Mouse (Mus musculus): ENCODE measurements around the gene Fam20c. TPM values are rescaled to one million over a fixed set of nuclear protein-coding genes. Genes with fewer than 3 reads are reported as not detected.
A peak's percentile ranks its signal among the peaks of the same experiment; 100 is the strongest.

The Fam20c gene
- polyA plus RNA-seq, 1 experiment from 2014 or later: 4.0 TPM

DNA sequence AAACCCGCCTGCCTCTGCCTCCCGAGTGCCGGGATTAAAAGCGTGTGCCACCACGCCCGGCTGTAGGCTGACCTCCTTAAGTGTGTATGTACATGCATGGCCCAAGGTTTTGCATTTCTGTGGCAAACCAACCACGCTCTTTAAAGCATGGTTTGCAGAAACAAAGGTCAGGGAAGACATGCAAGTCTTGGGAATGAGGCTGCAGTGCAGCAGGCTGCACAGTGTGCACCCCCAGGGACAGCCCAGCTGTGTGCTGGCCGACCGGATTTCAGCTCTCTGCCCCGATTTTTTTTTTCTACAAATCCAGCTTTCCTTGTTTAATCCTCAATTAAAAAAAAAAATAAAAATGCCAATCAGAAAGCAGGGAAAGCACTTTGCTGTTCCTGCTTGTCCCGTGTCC is 13.3 kb downstream of the Fam20c start:
- no peak overlapping the region for H3K27ac ChIP-seq (ENCODE audit: low read length)
- H3K36me3 ChIP-seq (ENCODE audit: control insufficient read depth, insufficient read depth, low read length): no peaks in the 10 kb centered on the region
- H3K4me1 ChIP-seq (replicated peaks; ENCODE audit: control insufficient read depth, insufficient read depth, low read length): peaks cover 4% of the 10 kb centered on the region; the same call in 1 of the 2 replicates
- no peak overlapping the region for H3K4me2 ChIP-seq (ENCODE audit: low read depth, low read length)
- H3K27me3 ChIP-seq (ENCODE audit: control insufficient read depth, insufficient read depth, low read depth, low read length): no peaks in the 10 kb centered on the region
- no peak for ATAC-seq (ENCODE audit: low read depth)
- WGBS: 84% methylated on average over 11 of the region's 11 CpGs
- no peak overlapping the region for H3K9ac ChIP-seq (ENCODE audit: low read length)
- H3K4me3 ChIP-seq (ENCODE audit: low read length): no peak overlapping the region
- no peaks in the 10 kb centered on the region for H3K9me3 ChIP-seq (ENCODE audit: control insufficient read depth, low read length)

DNA sequence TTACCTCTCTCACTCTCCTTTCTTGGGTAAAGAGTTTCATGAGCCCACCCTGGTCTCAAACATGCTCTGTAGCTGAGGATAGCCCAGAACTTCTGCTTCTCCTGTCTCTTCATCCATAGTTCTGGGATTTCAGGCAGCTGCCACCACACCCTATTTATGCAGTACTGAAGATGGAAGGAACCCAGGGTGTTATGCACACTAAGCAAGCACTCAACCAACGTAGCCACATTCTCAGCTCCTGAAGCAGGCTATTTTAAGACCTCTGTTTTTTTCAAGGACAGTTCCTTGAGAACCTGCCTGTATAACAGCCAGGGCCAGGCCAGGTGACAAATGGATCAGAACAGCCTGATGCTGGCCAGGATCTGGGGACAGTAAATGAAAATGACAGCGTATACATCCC is 14.4 kb downstream of the Fam20c start:
- H3K4me1 ChIP-seq (replicated peaks; ENCODE audit: control insufficient read depth, insufficient read depth, low read length): peaks cover 4% of the 10 kb centered on the region; the same call in 1 of the 2 replicates
- no peaks in the 10 kb centered on the region for H3K9me3 ChIP-seq (ENCODE audit: control insufficient read depth, low read length)
- H3K4me3 ChIP-seq (ENCODE audit: low read length): no peak overlapping the region
- H3K27me3 ChIP-seq (ENCODE audit: control insufficient read depth, insufficient read depth, low read depth, low read length): no peaks in the 10 kb centered on the region
- peak; percentile 55; the same call in 1 of the 2 replicates for ATAC-seq (ENCODE audit: low read depth)
- H3K27ac ChIP-seq (ENCODE audit: low read length): no peak overlapping the region
- no peaks in the 10 kb centered on the region for H3K36me3 ChIP-seq (ENCODE audit: control insufficient read depth, insufficient read depth, low read length)
- H3K9ac ChIP-seq (ENCODE audit: low read length): no peak overlapping the region
- WGBS: 54% methylated on average over 2 of the region's 2 CpGs
- H3K4me2 ChIP-seq (ENCODE audit: low read depth, low read length): no peak overlapping the region

DNA sequence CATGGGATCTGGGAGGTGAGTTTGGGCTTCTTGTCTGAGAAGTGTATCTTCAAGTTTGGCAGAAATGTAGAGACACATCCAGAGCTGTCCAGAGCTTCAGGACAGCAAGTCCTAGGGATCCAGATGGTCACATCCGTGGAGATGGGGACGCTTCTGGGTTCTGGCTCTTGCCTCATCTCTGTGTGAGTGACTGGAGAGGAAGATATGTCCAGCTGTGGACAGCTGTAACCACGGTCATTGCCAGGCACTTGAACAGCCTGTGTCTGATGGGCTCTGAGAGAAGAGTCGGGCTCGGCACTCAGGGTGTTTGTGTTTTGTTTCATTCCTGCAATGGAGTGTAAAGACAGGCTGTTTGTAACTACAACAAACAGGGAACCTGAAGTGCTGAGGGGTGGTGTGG is 14.8 kb downstream of the Fam20c start:
- Histone ChIP-seq H3K9me3 (ENCODE audit: control insufficient read depth, low read length) (no peaks in the 10 kb centered on the region), H3K4me3 (ENCODE audit: low read length) (no peak overlapping the region), H3K4me1 (replicated peaks; ENCODE audit: control insufficient read depth, insufficient read depth, low read length) (peaks cover 4% of the 10 kb centered on the region; the same call in 1 of the 2 replicates), H3K27ac (ENCODE audit: low read length) (no peak overlapping the region), H3K4me2 (ENCODE audit: low read depth, low read length) (no peak overlapping the region), H3K27me3 (ENCODE audit: control insufficient read depth, insufficient read depth, low read depth, low read length) (no peaks in the 10 kb centered on the region), H3K36me3 (ENCODE audit: control insufficient read depth, insufficient read depth, low read length) (no peaks in the 10 kb centered on the region), H3K9ac (ENCODE audit: low read length) (no peak overlapping the region)
- peak; percentile 88 for ATAC-seq (ENCODE audit: low read depth)
- 44% methylated on average over 5 of the region's 5 CpGs for WGBS

DNA sequence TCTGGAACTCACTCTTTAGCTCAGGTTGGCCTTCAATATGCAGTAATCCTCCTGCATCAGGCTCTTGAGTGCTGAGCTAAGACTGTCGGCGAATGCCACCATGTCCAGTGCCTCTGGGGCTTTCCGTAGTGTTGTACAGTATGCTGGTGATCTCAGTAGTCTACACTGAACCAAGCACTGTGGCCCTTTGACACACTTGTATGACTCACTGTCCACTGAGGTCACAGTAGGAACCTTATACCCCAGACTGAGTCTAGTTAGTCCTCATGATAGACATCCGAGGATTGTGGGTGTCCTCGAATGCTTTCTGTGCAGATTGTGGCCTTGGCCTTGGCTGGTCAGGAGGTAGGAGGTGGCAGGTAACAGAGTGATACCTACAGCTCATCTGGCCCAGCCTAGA is 20.8 kb downstream of the Fam20c start:
- no peaks in the 10 kb centered on the region for H3K9me3 ChIP-seq (ENCODE audit: control insufficient read depth, low read length)
- no peak overlapping the region for H3K4me2 ChIP-seq (ENCODE audit: low read depth, low read length)
- H3K27ac ChIP-seq (ENCODE audit: low read length): no peak overlapping the region
- 93% methylated on average over 5 of the region's 5 CpGs for WGBS
- H3K36me3 ChIP-seq (ENCODE audit: control insufficient read depth, insufficient read depth, low read length): no peaks in the 10 kb centered on the region
- H3K9ac ChIP-seq (ENCODE audit: low read length): no peak overlapping the region
- no peak for ATAC-seq (ENCODE audit: low read depth)
- no peaks in the 10 kb centered on the region for H3K27me3 ChIP-seq (ENCODE audit: control insufficient read depth, insufficient read depth, low read depth, low read length)
- 0 out of 2 replicates have a peak, but pooled peaks cover 3% of the 10 kb centered on the region for H3K4me1 ChIP-seq (replicated peaks; ENCODE audit: control insufficient read depth, insufficient read depth, low read length)
- H3K4me3 ChIP-seq (ENCODE audit: low read length): no peak overlapping the region

DNA sequence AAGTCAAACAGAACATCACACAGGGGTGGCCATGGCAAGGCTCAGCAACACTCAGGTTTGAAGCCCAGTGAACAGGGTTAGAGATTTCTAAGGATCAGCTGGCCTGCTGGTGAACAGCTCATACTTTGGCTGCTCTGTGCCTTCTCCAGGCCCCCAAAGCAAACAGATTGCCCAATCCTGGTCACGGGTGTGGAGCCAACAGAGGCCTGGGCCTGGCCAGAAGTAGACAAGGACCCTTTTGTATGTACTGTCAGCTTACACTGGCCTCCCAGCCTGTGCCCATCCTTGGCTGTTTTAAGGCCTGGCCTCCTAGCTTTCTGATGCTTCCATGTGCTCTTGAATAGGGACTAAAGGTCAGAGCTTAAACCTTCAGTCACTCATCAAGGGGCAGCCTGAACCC is 22.0 kb downstream of the Fam20c start:
- H3K9ac ChIP-seq (ENCODE audit: low read length): no peak overlapping the region
- no peak overlapping the region for H3K4me3 ChIP-seq (ENCODE audit: low read length)
- no peak overlapping the region for H3K27ac ChIP-seq (ENCODE audit: low read length)
- H3K4me1 ChIP-seq (replicated peaks; ENCODE audit: control insufficient read depth, insufficient read depth, low read length): 0 out of 2 replicates have a peak, but pooled peaks cover 3% of the 10 kb centered on the region
- no peaks in the 10 kb centered on the region for H3K9me3 ChIP-seq (ENCODE audit: control insufficient read depth, low read length)
- no peaks in the 10 kb centered on the region for H3K27me3 ChIP-seq (ENCODE audit: control insufficient read depth, insufficient read depth, low read depth, low read length)
- H3K36me3 ChIP-seq (ENCODE audit: control insufficient read depth, insufficient read depth, low read length): no peaks in the 10 kb centered on the region
- WGBS: 54% methylated on average over 1 of the region's 1 CpGs
- H3K4me2 ChIP-seq (ENCODE audit: low read depth, low read length): no peak overlapping the region
- ATAC-seq (ENCODE audit: low read depth): peak; percentile 64

DNA sequence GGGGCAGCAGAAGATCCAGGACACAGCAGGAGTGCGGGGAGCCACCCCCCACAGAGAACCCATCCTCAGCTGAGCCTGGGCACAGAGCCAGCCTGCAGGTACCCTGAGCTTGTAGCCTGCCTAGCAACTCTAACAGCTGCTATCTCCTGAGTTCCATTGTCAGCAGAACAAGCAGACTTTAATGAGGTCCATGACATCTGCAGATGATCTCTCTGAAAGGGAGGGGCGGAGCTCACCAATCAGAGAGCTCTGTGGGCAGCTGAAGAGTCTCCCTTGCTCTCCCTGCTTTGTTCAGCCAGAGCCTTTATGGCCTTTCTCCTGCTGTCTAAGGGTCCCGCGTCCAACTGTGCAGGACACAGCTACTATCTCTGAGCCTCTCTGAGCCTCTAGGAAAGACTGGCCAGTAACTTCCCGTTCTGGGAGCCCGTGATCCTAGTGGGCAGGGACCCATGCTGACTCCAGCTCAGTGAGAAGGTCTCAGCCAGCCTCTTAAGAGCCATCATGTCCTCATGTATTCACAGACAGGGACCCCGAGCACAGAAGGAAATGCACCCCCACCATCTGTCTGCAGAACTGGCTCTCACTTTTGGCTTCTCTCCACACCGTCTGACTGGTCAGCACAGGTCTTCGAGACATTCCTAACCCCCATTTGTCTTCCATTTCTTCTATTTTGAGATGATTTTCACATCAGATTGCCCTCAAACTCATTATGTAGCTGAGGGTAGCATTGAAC is 24.6 kb downstream of the Fam20c start:
- Histone ChIP-seq H3K27me3 (ENCODE audit: control insufficient read depth, insufficient read depth, low read depth, low read length) (no peaks in the 10 kb centered on the region), H3K4me3 (ENCODE audit: low read length) (no peak overlapping the region), H3K4me1 (replicated peaks; ENCODE audit: control insufficient read depth, insufficient read depth, low read length) (0 out of 2 replicates have a peak, but pooled peaks cover 3% of the 10 kb centered on the region), H3K4me2 (ENCODE audit: low read depth, low read length) (no peak overlapping the region), H3K36me3 (ENCODE audit: control insufficient read depth, insufficient read depth, low read length) (no peaks in the 10 kb centered on the region), H3K9me3 (ENCODE audit: control insufficient read depth, low read length) (no peaks in the 10 kb centered on the region), H3K27ac (ENCODE audit: low read length) (no peak overlapping the region), H3K9ac (ENCODE audit: low read length) (no peak overlapping the region)
- no peak; the same call in 1 of the 2 replicates for ATAC-seq (ENCODE audit: low read depth)
- WGBS: 60% methylated on average over 9 of the region's 9 CpGs

DNA sequence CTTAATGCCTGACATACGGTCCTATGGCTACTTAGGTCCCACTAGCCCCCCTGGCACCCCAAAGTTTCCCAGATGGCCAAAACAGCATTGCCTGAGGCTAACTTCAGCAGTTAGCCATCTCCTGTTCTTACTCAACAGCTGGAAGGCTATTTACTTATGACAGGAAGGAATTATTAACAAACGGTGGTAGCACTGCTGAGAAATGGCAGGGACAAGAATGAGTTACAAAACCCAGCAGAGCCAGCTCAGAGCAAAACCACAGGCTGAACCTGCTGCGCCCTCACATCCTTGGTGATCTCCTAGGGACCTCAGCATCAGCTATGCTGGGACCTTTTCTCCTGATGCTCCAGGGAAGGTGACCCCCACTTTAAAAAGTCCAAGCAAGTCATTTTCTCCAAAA is 25.3 kb downstream of the Fam20c start:
- Histone ChIP-seq H3K27ac (ENCODE audit: low read length) (no peak overlapping the region), H3K36me3 (ENCODE audit: control insufficient read depth, insufficient read depth, low read length) (no peaks in the 10 kb centered on the region), H3K27me3 (ENCODE audit: control insufficient read depth, insufficient read depth, low read depth, low read length) (no peaks in the 10 kb centered on the region), H3K9me3 (ENCODE audit: control insufficient read depth, low read length) (no peaks in the 10 kb centered on the region), H3K4me3 (ENCODE audit: low read length) (no peak overlapping the region), H3K4me2 (ENCODE audit: low read depth, low read length) (no peak overlapping the region), H3K4me1 (replicated peaks; ENCODE audit: control insufficient read depth, insufficient read depth, low read length) (0 out of 2 replicates have a peak, but pooled peaks cover 3% of the 10 kb centered on the region), H3K9ac (ENCODE audit: low read length) (no peak overlapping the region)
- 59% methylated on average over 3 of the region's 3 CpGs for WGBS
- ATAC-seq (ENCODE audit: low read depth): no peak

DNA sequence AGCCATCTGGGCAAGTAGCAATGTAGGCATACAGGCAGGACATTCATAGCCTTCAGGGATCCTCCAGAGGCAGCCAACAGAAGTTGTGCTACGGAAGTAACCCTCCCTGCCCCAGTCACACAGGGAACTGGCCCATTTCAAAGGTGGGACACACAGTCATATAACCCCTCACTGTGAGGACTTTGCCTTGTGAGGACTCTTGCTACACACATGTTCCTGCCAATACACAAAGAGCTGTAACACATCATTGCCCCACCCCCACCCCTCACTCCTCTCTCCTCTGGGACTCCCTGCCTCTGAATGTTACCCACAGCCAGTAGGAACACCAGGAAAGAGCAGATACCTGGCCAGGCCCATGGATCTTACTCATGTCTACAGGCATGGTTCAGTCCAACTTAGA is 28.4 kb downstream of the Fam20c start:
- WGBS: 90% methylated on average over 1 of the region's 1 CpGs
- Histone ChIP-seq H3K4me2 (ENCODE audit: low read depth, low read length) (no peak overlapping the region), H3K27me3 (ENCODE audit: control insufficient read depth, insufficient read depth, low read depth, low read length) (no peaks in the 10 kb centered on the region), H3K4me3 (ENCODE audit: low read length) (no peak overlapping the region), H3K4me1 (replicated peaks; ENCODE audit: control insufficient read depth, insufficient read depth, low read length) (no peaks in the 10 kb centered on the region), H3K9ac (ENCODE audit: low read length) (no peak overlapping the region), H3K27ac (ENCODE audit: low read length) (no peak overlapping the region), H3K9me3 (ENCODE audit: control insufficient read depth, low read length) (no peaks in the 10 kb centered on the region), H3K36me3 (ENCODE audit: control insufficient read depth, insufficient read depth, low read length) (no peaks in the 10 kb centered on the region)
- no peak for ATAC-seq (ENCODE audit: low read depth)

DNA sequence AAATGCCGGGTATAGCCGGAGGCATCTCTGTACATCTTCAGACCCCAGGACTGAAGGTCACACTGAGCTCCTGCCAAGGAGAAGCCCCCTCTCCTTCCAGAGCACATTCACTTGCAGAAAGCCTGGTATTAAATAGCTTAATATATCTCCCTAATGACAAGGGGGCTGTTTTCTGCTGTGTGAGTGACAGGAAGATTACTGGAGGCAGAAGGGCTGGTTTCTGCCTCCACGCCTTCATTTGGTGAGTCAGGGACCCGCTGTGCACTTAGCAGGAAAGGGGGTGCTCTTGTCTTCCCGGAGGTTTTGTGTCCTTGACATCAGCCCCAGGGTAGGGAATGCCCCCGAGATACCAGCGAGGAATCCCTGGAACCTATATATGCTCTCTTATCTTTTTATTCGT is 28.9 kb downstream of the Fam20c start:
- H3K9ac ChIP-seq (ENCODE audit: low read length): no peak overlapping the region
- H3K4me2 ChIP-seq (ENCODE audit: low read depth, low read length): no peak overlapping the region
- H3K36me3 ChIP-seq (ENCODE audit: control insufficient read depth, insufficient read depth, low read length): no peaks in the 10 kb centered on the region
- H3K27me3 ChIP-seq (ENCODE audit: control insufficient read depth, insufficient read depth, low read depth, low read length): no peaks in the 10 kb centered on the region
- no peak for ATAC-seq (ENCODE audit: low read depth)
- WGBS: 65% methylated on average over 8 of the region's 8 CpGs
- no peaks in the 10 kb centered on the region; the same call in 1 of the 2 replicates for H3K4me1 ChIP-seq (replicated peaks; ENCODE audit: control insufficient read depth, insufficient read depth, low read length)
- no peak overlapping the region for H3K4me3 ChIP-seq (ENCODE audit: low read length)
- no peaks in the 10 kb centered on the region for H3K9me3 ChIP-seq (ENCODE audit: control insufficient read depth, low read length)
- no peak overlapping the region for H3K27ac ChIP-seq (ENCODE audit: low read length)
